Mouse (Mus musculus) ES-E14 (cell line): ENCODE results near the gene Exo5.

Experiments used
- HCFC1 ChIP-seq: IDR thresholded peaks from 2 replicates; pipeline ENCODE4 v1.6.1; 2012; ENCODE audit warnings: low read length, inconsistent platforms, borderline replicate concordance; ENCODE audit not compliant: insufficient read depth
- MAFK ChIP-seq: IDR thresholded peaks from 2 replicates; pipeline ENCODE4 v1.6.1; 2014; ENCODE audit warnings: mild to moderate bottlenecking, low read depth, low read length, inconsistent platforms; ENCODE audit not compliant: insufficient read depth
- ZC3H11A ChIP-seq: IDR thresholded peaks from 2 replicates; pipeline ENCODE4 v1.6.1; 2012; ENCODE audit warnings: low read depth, mild to moderate bottlenecking, inconsistent platforms, low read length, borderline replicate concordance
- ZNF384 ChIP-seq: IDR thresholded peaks from 2 replicates; pipeline ENCODE4 v1.6.1; 2012; ENCODE audit warnings: low read depth, low read length, inconsistent platforms

DNA sequence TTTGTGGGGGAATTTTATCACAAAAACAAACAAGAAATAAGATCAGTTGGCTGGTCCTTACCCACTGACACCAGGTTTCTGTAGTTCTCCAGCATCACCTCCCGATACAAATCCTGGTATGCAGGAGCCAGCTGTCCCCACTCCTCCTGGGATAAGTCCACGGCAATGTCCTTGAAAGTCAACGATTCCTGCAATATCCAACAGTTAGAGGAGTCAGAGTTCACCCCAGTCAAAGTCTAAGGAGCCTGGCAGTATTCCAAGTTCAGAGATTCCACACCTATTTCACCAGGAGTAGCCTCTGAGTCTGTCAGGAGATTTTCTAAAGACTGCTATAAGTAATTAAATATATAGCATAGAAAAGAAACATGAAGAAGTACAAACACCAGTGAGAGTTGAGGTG, 10.2 kb upstream of the Exo5 start:
- no peak for TF ChIP-seq MAFK
- TF ChIP-seq ZC3H11A: no peak
- TF ChIP-seq HCFC1: no peak
- TF ChIP-seq ZNF384: no peak
